Mouse (Mus musculus) G1E (cell line): ENCODE data around the gene Foxd4.

ENCODE experiments used
- CTCF ChIP-seq: IDR thresholded peaks from 2 replicates; pipeline ENCODE4 v1.5.1; 2012; ENCODE audit warnings: low read depth, low read length, inconsistent platforms, mixed read lengths
- GATA1 ChIP-seq: IDR thresholded peaks from 2 replicates; pipeline ENCODE4 v1.6.1; 2012; ENCODE audit warnings: borderline replicate concordance, low read length, inconsistent platforms, mixed read lengths
- POLR2AphosphoS5 ChIP-seq: IDR thresholded peaks from 2 replicates; pipeline ENCODE4 v1.6.1; 2012; ENCODE audit warnings: low read depth, low read length, inconsistent platforms; ENCODE audit not compliant: insufficient replicate concordance
- TAL1 ChIP-seq: conservative IDR thresholded peaks from 2 replicates; pipeline ENCODE4 v1.6.1; 2012; ENCODE audit warnings: low read depth, low read length, inconsistent platforms, mixed read lengths

DNA sequence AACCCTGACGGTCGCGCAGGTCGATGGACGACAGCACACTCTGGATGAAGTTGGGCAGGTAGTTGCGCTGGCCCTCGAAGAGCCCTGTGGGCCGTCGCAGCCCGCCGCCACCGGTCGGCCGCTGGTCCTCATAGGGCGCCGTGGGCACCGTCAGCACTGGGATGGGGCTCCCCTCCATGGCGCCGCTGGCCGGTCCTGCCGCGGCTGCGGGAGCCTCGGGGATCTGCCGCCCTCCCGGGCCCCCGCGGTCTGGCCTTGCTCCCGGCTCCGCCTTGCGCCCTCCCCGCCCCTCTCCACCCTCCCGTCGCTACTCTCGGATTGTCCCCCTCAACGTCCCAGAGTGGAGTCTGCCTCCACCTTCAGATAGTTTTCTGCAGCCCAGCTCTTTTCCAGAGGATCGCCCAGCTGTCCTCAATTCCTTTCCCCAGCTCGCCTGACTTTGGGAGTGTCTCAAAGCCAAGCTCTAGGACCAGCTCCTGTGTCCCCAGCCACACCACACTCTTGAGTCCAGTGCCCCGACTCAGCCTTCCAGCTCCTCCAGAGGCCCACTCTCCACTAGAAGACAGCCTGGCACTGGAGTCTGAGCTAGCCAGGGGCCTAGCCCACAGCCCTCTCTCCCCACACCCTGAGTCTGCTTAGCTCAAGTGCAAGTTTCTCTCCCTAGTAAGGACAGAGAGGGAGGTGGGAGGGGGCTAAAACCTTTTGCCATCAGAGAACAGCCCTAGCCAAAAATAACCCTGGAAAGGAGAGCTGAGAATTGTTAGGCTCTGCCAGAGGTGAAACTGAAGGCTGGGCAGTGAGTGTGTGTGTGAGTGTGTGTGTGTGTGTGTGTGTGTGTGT, 39.2 kb downstream of the Foxd4 start, which contains the start of gene Pgm5:
- no peak for TF ChIP-seq CTCF
- TF ChIP-seq GATA1 = no peak
- no peak for TF ChIP-seq TAL1
- no peak for TF ChIP-seq POLR2AphosphoS5
